8 mouse cellular contexts compared by ENCODE assay signal in genomic region chr1:172082899-172083445, GRCm38 (mm10). TPM values are rescaled to one million over a fixed set of nuclear protein-coding genes. Genes with fewer than 3 reads are reported as not detected.
DNase-seq lines count a peak whose midpoint lies in the region; ATAC-seq and TF ChIP-seq lines count a peak whose summit lies in the region.

No protein-coding gene starts in this region.

- TF ChIP-seq POLR2A in kidney, adult 2 months (IDR thresholded peaks at IDR 0.05; ENCODE audit: low read depth, low read length), result no peak
- TF ChIP-seq POLR2A in bone marrow macrophage, adult 2 months (IDR thresholded peaks at IDR 0.05; ENCODE audit: borderline replicate concordance, low read depth, low read length), result no peak

- DNase-seq in kidney, adult 2 months, result no peak
- DNase-seq in kidney, adult 18-20 months, result no peak
- no peak for DNase-seq in midbrain, embryonic 14.5 days
- no peak for DNase-seq in layer of hippocampus, postnatal 14 days (ENCODE audit: low spot score in 2 of 2)
- no peak for DNase-seq in cerebellum, adult 11-12 months
- no peak for DNase-seq in testis, postnatal 14 days (ENCODE audit: low spot score)

- peak overlapping the region; percentile 79 for H3K9ac ChIP-seq in hindbrain, embryonic 15.5 days
- H3K9ac ChIP-seq in midbrain, embryonic 14.5 days (replicated peaks; ENCODE audit: low read length), result peak overlapping the region; percentile 83

- peaks cover 11% of the 10 kb centered on the region for H3K4me1 ChIP-seq in kidney, adult 2 months (ENCODE audit: control insufficient read depth, insufficient read depth, low read length)
- peaks cover 13% of the 10 kb centered on the region for H3K4me1 ChIP-seq in bone marrow macrophage, adult 2 months (ENCODE audit: control insufficient read depth, insufficient read depth, low read length)
- peaks cover 28% of the 10 kb centered on the region for H3K4me1 ChIP-seq in hindbrain, embryonic 15.5 days (replicated peaks)
- peaks cover 21% of the 10 kb centered on the region for H3K4me1 ChIP-seq in midbrain, embryonic 14.5 days (ENCODE audit: control insufficient read depth, insufficient read depth, low read length)

- H3K27ac ChIP-seq in kidney, adult 2 months (ENCODE audit: insufficient read depth, low read depth, low read length), result peak overlapping the region; percentile 79
- H3K27ac ChIP-seq in bone marrow macrophage, adult 2 months (ENCODE audit: insufficient read depth, low read depth, low read length), result peak overlapping the region; percentile 32
- H3K27ac ChIP-seq in hindbrain, embryonic 15.5 days (replicated peaks), result peak overlapping the region; percentile 91
- peak overlapping the region; percentile 88 for H3K27ac ChIP-seq in midbrain, embryonic 14.5 days (replicated peaks; ENCODE audit: low read depth, low read length)

- peaks cover 2% of the 10 kb centered on the region; the same call in 1 of the 2 replicates for H3K36me3 ChIP-seq in kidney, adult 2 months (ENCODE audit: control insufficient read depth, insufficient read depth, low read length)
- H3K36me3 ChIP-seq in hindbrain, embryonic 15.5 days, result peaks cover 21% of the 10 kb centered on the region
- peaks cover 23% of the 10 kb centered on the region for H3K36me3 ChIP-seq in midbrain, embryonic 14.5 days (ENCODE audit: control insufficient read depth, insufficient read depth, low read length)

- H3K4me2 ChIP-seq in hindbrain, embryonic 15.5 days, result peak overlapping the region; percentile 64
- H3K4me2 ChIP-seq in midbrain, embryonic 14.5 days (ENCODE audit: low read length), result peak overlapping the region; percentile 64

- peak overlapping the region; percentile 99 for H3K4me3 ChIP-seq in kidney, adult 2 months (ENCODE audit: insufficient read depth, low read depth, low read length)
- peak overlapping the region; percentile 79 for H3K4me3 ChIP-seq in bone marrow macrophage, adult 2 months (ENCODE audit: insufficient read depth, low read length)
- H3K4me3 ChIP-seq in hindbrain, embryonic 15.5 days, result peak overlapping the region; percentile 77
- peak overlapping the region; percentile 71 for H3K4me3 ChIP-seq in midbrain, embryonic 14.5 days (replicated peaks; ENCODE audit: low read depth, low read length)

- no peak for TF ChIP-seq CTCF in kidney, adult 2 months (conservative IDR thresholded peaks at IDR 0.05; ENCODE audit: insufficient read depth, insufficient read length, low read depth, low read length)
- no peak for TF ChIP-seq CTCF in bone marrow macrophage, adult 2 months (IDR thresholded peaks at IDR 0.05; ENCODE audit: low read depth, low read length)

- H3K27me3 ChIP-seq in kidney, adult 2 months (replicated peaks; ENCODE audit: control insufficient read depth, insufficient read depth, low read length), result no peaks in the 10 kb centered on the region
- H3K27me3 ChIP-seq in hindbrain, embryonic 15.5 days, result no peaks in the 10 kb centered on the region
- H3K27me3 ChIP-seq in midbrain, embryonic 14.5 days (ENCODE audit: control insufficient read depth, insufficient read depth, low read length), result no peaks in the 10 kb centered on the region

- no peaks in the 10 kb centered on the region for H3K9me3 ChIP-seq in hindbrain, embryonic 15.5 days
- no peaks in the 10 kb centered on the region for H3K9me3 ChIP-seq in midbrain, embryonic 14.5 days (ENCODE audit: control insufficient read depth, low read length)

- ATAC-seq in hindbrain, embryonic 15.5 days (ENCODE audit: low FRiP score, low read depth), result no peak; the same call in none of the 2 replicates
- ATAC-seq in midbrain, embryonic 14.5 days (ENCODE audit: low FRiP score, low TSS enrichment), result peak; percentile 78

- WGBS in kidney, adult 2 months, result 1% methylated on average over 24 of the region's 24 CpGs
- WGBS in hindbrain, embryonic 15.5 days, result 1% methylated on average over 24 of the region's 24 CpGs
- 2% methylated on average over 24 of the region's 24 CpGs for WGBS in midbrain, embryonic 14.5 days

RNA-seq across cellular contexts. Expression of gene Ncstn, which starts 0.4 kb away (rescaled TPM):
- 94.0 and 98.3 TPM in 2 replicates for polyA plus RNA-seq in kidney, adult 2 months (2012; rRNA removed)
- polyA plus RNA-seq in bone marrow macrophage, adult 2 months (2012; ENCODE audit: insufficient read depth, insufficient read length, missing spikeins), result 142 and 144 TPM in 2 replicates
- polyA plus RNA-seq in hindbrain, embryonic 15.5 days (2015; fragmentation: Nextera tagmentation; extraction: Ambion mirVana), result 109 and 114 TPM in 2 replicates
- 97.7 and 117 TPM in 2 replicates for polyA plus RNA-seq in midbrain, embryonic 14.5 days (2014; fragmentation: Nextera tagmentation; extraction: Ambion mirVana)
- 10 to 100 TPM; 71.4 to 73.2 TPM for total RNA-seq in layer of hippocampus, postnatal 14 days (2021)

RNA-seq across cellular contexts. Expression of gene Copa, which starts 0.6 kb away (rescaled TPM):
- 60.4 and 74.9 TPM in 2 replicates for polyA plus RNA-seq in kidney, adult 2 months (2012; rRNA removed)
- polyA plus RNA-seq in bone marrow macrophage, adult 2 months (2012; ENCODE audit: insufficient read depth, insufficient read length, missing spikeins), result 159 and 167 TPM in 2 replicates
- polyA plus RNA-seq in hindbrain, embryonic 15.5 days (2015; fragmentation: Nextera tagmentation; extraction: Ambion mirVana), result 183 and 190 TPM in 2 replicates
- 96.5 and 188 TPM in 2 replicates for polyA plus RNA-seq in midbrain, embryonic 14.5 days (2014; fragmentation: Nextera tagmentation; extraction: Ambion mirVana)
- 100 to 1,000 TPM; 152 TPM for total RNA-seq in layer of hippocampus, postnatal 14 days (2021)

RNA-seq across cellular contexts. Expression of gene Nhlh1, which starts 25.6 kb away (rescaled TPM):
- polyA plus RNA-seq in kidney, adult 2 months (2012; rRNA removed), result not detected in 2 replicates
- polyA plus RNA-seq in bone marrow macrophage, adult 2 months (2012; ENCODE audit: insufficient read depth, insufficient read length, missing spikeins), result not detected in 2 replicates
- polyA plus RNA-seq in hindbrain, embryonic 15.5 days (2015; fragmentation: Nextera tagmentation; extraction: Ambion mirVana), result 3.6 and 4.8 TPM in 2 replicates
- polyA plus RNA-seq in midbrain, embryonic 14.5 days (2014; fragmentation: Nextera tagmentation; extraction: Ambion mirVana), result 3.6 and 5.5 TPM in 2 replicates
- under 1 TPM; 0.85 to 0.91 TPM for total RNA-seq in layer of hippocampus, postnatal 14 days (2021)

RNA-seq across cellular contexts. Expression of gene Pex19, which starts 43.6 kb away (rescaled TPM):
- polyA plus RNA-seq in kidney, adult 2 months (2012; rRNA removed), result 110 and 125 TPM in 2 replicates
- polyA plus RNA-seq in bone marrow macrophage, adult 2 months (2012; ENCODE audit: insufficient read depth, insufficient read length, missing spikeins), result 56.7 and 64.1 TPM in 2 replicates
- polyA plus RNA-seq in hindbrain, embryonic 15.5 days (2015; fragmentation: Nextera tagmentation; extraction: Ambion mirVana), result 163 TPM in 2 replicates
- polyA plus RNA-seq in midbrain, embryonic 14.5 days (2014; fragmentation: Nextera tagmentation; extraction: Ambion mirVana), result 122 and 156 TPM in 2 replicates
- 100 to 1,000 TPM in 1 of 2 experiments, 10 to 100 TPM in 1; 98.8 to 110 TPM for total RNA-seq in layer of hippocampus, postnatal 14 days (2021)

RNA-seq across cellular contexts. Expression of gene Vangl2, which starts 54.7 kb away (rescaled TPM):
- polyA plus RNA-seq in kidney, adult 2 months (2012; rRNA removed), result 2.9 and 3.3 TPM in 2 replicates
- 0.74 and 1.2 TPM in 2 replicates for polyA plus RNA-seq in bone marrow macrophage, adult 2 months (2012; ENCODE audit: insufficient read depth, insufficient read length, missing spikeins)
- 41.1 and 48.9 TPM in 2 replicates for polyA plus RNA-seq in hindbrain, embryonic 15.5 days (2015; fragmentation: Nextera tagmentation; extraction: Ambion mirVana)
- polyA plus RNA-seq in midbrain, embryonic 14.5 days (2014; fragmentation: Nextera tagmentation; extraction: Ambion mirVana), result 52.7 and 57.3 TPM in 2 replicates
- 10 to 100 TPM; 21.9 to 22.4 TPM for total RNA-seq in layer of hippocampus, postnatal 14 days (2021)

Comparison
In these comparisons a context has a peak if more than half of its experiments do, and no peak if none do; other contexts are left out.
1. H3K27ac ChIP-seq: peak in every context shown above with its lines; median percentile 91 in hindbrain, embryonic 15.5 days; 88 in midbrain, embryonic 14.5 days; 79 in kidney, adult 2 months; 32 in bone marrow macrophage, adult 2 months.